Mouse (Mus musculus) retina, postnatal 7 days (tissue): Measurements from ENCODE around the gene Zfp952.
"Not testable (repeated sequence)": the region's sequence is repeated elsewhere in the genome, so short reads cannot be mapped to it uniquely, and the experiment has no call there.

ENCODE experiments used
- DNase-seq: peaks from one replicate; pipeline ENCODE4 v3.0.0-alpha.2; 2012; ENCODE audit warnings: low read depth, low spot score

Gene Zfp952

GRCm38 (mm10) chr17:32992699-32993474, at the start of gene Zfp952:
Gene Zfp952 (plus strand): TSS chr17:32993129.
- peak; percentile 85 for DNase-seq

DNA sequence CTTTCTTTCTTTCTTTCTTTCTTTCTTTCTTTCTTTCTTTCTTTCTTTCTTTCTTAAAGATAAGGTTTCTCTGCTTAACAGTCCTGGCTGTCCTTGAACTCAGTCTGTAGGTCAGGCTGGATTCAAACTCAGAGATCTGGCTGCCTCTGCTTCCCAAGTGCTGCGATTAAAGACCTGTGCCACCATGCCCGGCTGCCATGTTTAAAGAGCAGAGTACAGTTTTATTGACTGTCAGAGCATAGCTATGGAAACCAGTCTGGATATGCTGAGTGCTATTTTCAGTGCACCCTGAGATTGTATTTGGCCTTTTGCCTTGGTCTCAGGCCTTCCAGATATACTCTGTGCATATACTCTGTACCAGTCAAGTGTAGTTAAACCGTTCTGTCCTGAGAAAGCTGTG, 49.3 kb upstream of the Zfp952 start:
- DNase-seq: no peak

GRCm38 (mm10) chr17:32944402-32945035, 48.4 kb upstream of the Zfp952 start:
- no peak for DNase-seq

DNA sequence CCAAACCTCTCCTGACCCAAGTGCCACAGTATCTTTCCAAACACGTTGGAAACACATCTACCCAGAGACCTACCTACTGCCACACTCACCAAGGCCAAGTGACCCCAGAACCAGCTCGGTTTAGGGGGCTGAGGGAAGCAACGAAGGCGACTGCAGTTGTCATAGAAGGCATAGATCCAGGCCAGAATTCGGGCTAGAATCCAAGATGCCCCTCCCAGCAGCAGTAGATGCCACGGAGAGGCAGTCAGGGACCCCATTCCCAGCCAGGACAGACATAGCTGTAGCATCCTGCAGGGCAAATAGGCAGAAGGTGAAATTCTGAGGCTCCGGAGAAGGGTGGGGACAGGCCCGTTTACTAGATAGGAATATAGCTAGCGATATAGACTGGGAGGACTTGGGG, 46.2 kb upstream of the Zfp952 start:
- no peak for DNase-seq

- DNase-seq: peak; percentile 84
Measured at GRCm38 (mm10) chr17:32947215-32947914, 45.6 kb upstream of the Zfp952 start, which contains the start of gene Cyp4f13. Gene Cyp4f13 (minus strand): TSS chr17:32947402.

GRCm38 (mm10) chr17:32950136-32950535, 42.8 kb upstream of the Zfp952 start:
- no peak for DNase-seq

- no peak for DNase-seq
Measured at GRCm38 (mm10) chr17:32951006-32951405, 41.9 kb upstream of the Zfp952 start.

- DNase-seq: peak; percentile 71
Measured at GRCm38 (mm10) chr17:32951441-32951840, 41.5 kb upstream of the Zfp952 start.

GRCm38 (mm10) chr17:32965253-32965622, 27.7 kb upstream of the Zfp952 start:
- no peak for DNase-seq

GRCm38 (mm10) chr17:32965623-32966290, 27.2 kb upstream of the Zfp952 start, which contains the start of gene Zfp472:
Gene Zfp472 (plus strand): TSS chr17:32965814.
- DNase-seq: peak; percentile 89

DNA sequence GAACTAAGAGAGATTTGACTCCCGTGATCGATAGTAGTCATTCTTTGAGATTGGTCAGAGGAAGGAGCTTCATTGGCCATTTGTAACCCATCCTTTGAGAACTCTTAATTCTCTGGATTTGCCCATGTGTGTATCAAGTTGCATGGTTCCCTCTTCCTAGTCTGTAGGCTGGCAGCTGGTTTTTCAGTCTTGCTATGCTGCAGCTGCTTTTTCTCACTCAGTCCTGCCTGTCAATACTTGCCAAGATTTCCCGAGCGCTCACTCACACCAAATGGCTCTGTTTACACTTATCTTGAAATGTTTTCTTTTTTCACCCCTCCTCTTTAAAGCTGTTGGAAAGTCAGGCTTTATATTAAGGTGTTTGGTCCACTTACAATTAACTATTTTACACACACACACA, 11.6 kb upstream of the Zfp952 start:
- DNase-seq: no peak

DNA sequence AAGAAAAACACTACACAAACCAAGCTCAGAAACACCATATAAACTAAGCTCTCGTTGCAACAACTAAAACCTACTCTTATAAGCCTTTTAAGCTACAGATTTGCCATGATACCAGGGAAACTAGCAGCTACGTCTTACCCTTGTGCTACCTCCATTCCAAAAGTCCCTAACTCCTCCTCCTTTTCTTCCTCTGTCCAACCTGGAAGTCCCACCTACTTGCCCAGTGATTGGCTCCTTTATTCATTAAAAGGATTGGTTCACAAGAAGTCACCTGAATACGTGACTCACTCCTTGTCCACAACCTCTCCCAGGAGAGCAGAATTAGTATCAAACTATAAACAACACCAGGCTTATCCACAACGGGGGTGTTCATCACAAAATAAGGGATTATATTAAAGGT, 6.6 kb upstream of the Zfp952 start:
- no peak for DNase-seq

DNA sequence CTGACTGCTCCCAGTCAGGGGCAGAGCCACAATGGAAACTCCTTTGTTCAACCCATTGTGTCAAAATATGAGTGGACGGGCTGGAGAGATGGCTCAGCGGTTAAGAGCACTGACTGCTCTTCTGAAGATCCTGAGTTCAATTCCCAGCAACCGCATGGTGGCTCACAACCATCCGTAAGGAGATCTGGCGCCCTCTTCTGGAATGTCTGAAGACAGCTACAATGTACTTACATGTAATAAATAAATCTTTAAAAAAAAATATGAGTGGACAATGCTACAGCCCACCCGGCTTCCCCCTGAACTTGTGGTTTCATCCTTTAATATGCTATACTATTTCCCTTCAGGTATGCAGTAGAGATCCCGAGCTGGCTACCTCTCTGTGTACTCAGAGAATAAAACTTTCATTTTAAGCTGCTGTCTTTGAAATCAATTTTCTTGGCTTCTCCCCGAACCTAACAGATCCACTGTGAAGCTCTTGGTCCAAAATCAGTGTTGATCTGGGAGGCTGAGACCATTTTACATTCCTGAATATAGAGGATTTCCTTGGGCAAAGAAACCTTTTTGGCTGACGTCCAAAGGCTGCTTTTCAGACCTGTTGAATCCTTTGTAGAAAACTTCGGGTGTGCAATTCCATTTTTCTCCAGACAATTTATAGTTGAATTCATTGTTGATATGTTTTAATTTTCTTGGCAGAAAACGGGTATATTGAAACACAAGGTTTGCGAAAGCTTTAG, 797 bp upstream of the Zfp952 start:
- DNase-seq: no peak

DNA sequence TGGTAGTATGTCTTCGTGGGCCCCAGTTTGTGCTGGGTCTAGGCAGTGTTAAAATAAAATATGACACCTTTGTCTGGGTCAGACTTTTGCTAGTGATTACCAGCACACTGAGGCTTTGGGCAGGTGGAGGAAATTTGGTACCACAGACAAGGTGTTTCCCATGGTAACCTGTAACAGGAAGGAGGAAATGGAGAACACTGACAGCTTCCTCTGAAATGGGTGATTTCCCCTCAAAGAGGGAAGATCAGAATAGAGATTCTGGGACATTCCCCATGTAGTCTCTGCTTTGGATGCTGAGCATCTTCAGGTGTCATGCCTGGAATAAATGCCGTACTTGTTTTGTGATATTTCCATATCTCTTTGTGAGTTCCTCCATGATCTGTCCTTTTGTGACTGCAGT, 5.6 kb downstream of the Zfp952 start:
- DNase-seq: no peak

- no peak for DNase-seq
Measured at GRCm38 (mm10) chr17:33008337-33008736, 15.4 kb downstream of the Zfp952 start.

- not testable (repeated sequence) for DNase-seq
Measured at GRCm38 (mm10) chr17:33020434-33020833, 27.5 kb downstream of the Zfp952 start.

DNA sequence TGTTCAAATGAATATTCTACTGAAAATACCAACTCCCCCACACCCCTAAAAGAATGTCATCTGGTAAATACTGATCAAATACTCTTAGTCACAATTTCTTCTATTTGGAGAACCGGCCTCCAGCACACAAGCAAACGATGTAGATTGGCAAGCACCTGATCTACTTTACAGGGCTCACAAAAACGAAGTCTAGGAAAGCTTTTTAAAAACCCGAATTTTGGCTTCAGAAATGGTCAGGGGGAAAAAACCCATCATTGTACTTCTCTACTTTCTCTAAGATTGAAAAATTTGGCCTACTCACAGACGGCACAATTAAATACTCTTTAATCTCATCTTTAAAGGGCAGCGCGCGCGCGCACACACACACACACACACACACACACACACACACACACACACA, 39.4 kb downstream of the Zfp952 start:
- no peak for DNase-seq

DNA sequence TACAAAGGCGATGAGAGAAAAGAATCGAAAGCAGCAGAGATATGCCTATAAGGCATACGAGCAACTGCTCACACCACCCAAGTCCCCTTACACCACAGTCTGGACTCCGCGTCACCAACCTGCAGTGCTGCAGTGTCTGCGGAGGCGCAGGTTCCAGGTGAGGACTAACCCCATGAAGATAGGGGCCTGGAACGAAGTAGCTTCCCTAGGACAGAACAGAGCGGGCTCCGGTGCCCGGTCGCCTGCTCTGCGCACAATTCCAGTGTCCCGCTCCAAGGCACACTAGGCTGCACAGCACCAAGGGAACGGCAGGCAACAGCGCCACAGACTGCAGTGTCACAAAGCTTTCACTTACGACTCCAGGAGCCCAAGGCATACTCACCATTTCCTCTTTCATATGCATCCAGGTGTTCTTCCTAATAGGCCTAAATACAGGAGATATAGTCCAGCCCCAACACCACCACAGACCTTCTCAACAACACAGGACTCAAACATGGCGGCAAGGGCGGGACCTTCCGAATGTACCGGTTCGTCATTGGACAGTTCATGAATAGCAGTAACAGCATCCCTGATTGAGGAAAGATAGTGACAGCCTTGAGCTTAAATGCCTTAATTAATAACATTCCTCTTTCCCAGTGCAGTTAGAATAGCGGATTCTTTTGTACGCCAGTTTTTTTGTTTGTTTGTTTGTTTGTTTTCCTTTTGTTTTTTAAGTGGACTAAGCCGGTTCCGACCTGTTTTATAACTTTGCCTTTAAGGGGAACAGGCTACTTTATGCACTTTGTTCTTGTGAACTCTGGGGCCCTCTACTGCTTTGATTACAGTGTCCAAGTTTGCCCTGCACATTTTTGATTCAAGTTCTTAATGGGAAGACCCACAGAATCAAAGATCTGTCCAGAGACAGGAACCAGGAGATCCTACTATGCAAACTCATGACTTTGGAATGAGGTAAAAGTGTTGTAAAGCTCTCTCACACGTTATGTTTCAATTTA, 40.3 kb downstream of the Zfp952 start, which contains the start of gene Zfp763:
Zfp763 (minus strand) TSS at position 503 of the 992 bp plus-strand sequence.
- peak; percentile 72 for DNase-seq
